In the genomic region with DNA sequence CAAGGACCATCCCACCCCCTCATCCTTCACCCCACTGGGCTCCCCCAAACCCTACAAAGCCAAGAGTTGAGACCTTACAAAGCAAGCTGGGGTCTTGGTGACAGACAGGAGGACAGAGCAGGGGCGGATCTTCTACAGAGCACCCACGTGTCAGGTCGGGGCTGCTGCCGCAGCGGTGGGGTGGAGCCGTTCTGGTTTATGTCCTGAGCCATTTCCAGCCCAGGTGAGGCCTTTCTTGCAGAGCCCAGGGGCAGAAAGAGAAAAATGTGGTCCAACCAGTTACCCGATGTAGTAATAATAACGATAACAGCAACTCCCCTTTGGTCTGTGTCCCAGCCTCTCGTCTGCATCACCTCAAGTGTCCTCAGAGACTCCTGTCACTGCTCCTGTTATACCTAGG, we compare ENCODE assay signal across 8 mouse cellular contexts.
DNase-seq lines count a peak whose midpoint lies in the region; ATAC-seq and TF ChIP-seq lines count a peak whose summit lies in the region.

No protein-coding gene starts in this region.

- TF ChIP-seq EP300 in heart, postnatal 0 days (IDR thresholded peaks at IDR 0.05; ENCODE audit: low read depth), result no peak

- ATAC-seq in heart, postnatal 0 days (ENCODE audit: insufficient read depth, low read depth), result no peak
- peak; percentile 43 for ATAC-seq in forebrain, postnatal 0 days
- ATAC-seq in midbrain, postnatal 0 days (ENCODE audit: low FRiP score), result no peak
- no peak for ATAC-seq in erythroblast, adult 5-6 weeks (replicated peaks; ENCODE audit: low FRiP score, poor library complexity, severe bottlenecking)

- H3K9me3 ChIP-seq in heart, postnatal 0 days (replicated peaks; ENCODE audit: control insufficient read depth, low read length), result no peaks in the 10 kb centered on the region
- H3K9me3 ChIP-seq in forebrain, postnatal 0 days (ENCODE audit: low read length), result no peaks in the 10 kb centered on the region
- no peaks in the 10 kb centered on the region for H3K9me3 ChIP-seq in midbrain, postnatal 0 days (ENCODE audit: low read length)

- no peak overlapping the region for H3K9ac ChIP-seq in heart, postnatal 0 days (replicated peaks; ENCODE audit: low read depth, low read length)
- H3K9ac ChIP-seq in forebrain, postnatal 0 days, result 0 out of 2 replicates have a peak overlapping the region, but pooled peaks have one; percentile 14
- H3K9ac ChIP-seq in midbrain, postnatal 0 days (replicated peaks; ENCODE audit: low read length, poor library complexity, severe bottlenecking), result peak overlapping the region; percentile 44; the same call in 1 of the 2 replicates

- H3K4me1 ChIP-seq in heart, postnatal 0 days (ENCODE audit: control insufficient read depth, insufficient read depth), result no peaks in the 10 kb centered on the region
- H3K4me1 ChIP-seq in forebrain, postnatal 0 days (ENCODE audit: insufficient read depth), result no peaks in the 10 kb centered on the region
- no peaks in the 10 kb centered on the region for H3K4me1 ChIP-seq in midbrain, postnatal 0 days (ENCODE audit: insufficient read depth, low read length)

- intact Hi-C loops in heart, postnatal 14 days (cut with DNase I), result loop anchor here (1.0 to 10.0 kb wide), 4 partner anchors 122 to 270 kb away; a partner anchor contains a TSS

- H3K27me3 ChIP-seq in heart, postnatal 0 days (ENCODE audit: control insufficient read depth, insufficient read depth, low read length), result peaks cover 26% of the 10 kb centered on the region
- peaks cover 4% of the 10 kb centered on the region; the same call in 1 of the 2 replicates for H3K27me3 ChIP-seq in forebrain, postnatal 0 days (ENCODE audit: insufficient read depth, low read length)
- no peaks in the 10 kb centered on the region for H3K27me3 ChIP-seq in midbrain, postnatal 0 days (ENCODE audit: insufficient read depth, low read length)

- 36% methylated on average over 9 of the region's 9 CpGs for WGBS in heart, postnatal 0 days
- WGBS in forebrain, postnatal 0 days, result 37% methylated on average over 9 of the region's 9 CpGs
- 29% methylated on average over 9 of the region's 9 CpGs for WGBS in midbrain, postnatal 0 days

- H3K4me3 ChIP-seq in heart, postnatal 0 days (ENCODE audit: low read depth, low read length), result no peak overlapping the region
- H3K4me3 ChIP-seq in forebrain, postnatal 0 days (ENCODE audit: low read depth, low read length), result peak overlapping the region; percentile 28
- H3K4me3 ChIP-seq in midbrain, postnatal 0 days (ENCODE audit: low read depth, low read length), result peak overlapping the region; percentile 18; the same call in 1 of the 2 replicates

- TF ChIP-seq CTCF in heart, postnatal 0 days (IDR thresholded peaks at IDR 0.05; ENCODE audit: low read depth), result no peak
- no peak for TF ChIP-seq CTCF in forebrain, postnatal 0 days (IDR thresholded peaks at IDR 0.05; ENCODE audit: low read depth)
- no peak for TF ChIP-seq CTCF in midbrain, postnatal 0 days (IDR thresholded peaks at IDR 0.05)

- H3K36me3 ChIP-seq in heart, postnatal 0 days (replicated peaks; ENCODE audit: control insufficient read depth, insufficient read depth, low read length), result no peaks in the 10 kb centered on the region
- no peaks in the 10 kb centered on the region for H3K36me3 ChIP-seq in forebrain, postnatal 0 days (ENCODE audit: insufficient read depth)
- no peaks in the 10 kb centered on the region for H3K36me3 ChIP-seq in midbrain, postnatal 0 days (ENCODE audit: insufficient read depth, low read length)

- DNase-seq in heart, postnatal 0 days (ENCODE audit: low spot score), result no peak
- no peak for DNase-seq in heart, postnatal 14 days
- no peak for DNase-seq in forebrain, postnatal 0 days
- DNase-seq in kidney, postnatal 4 days, result peak; percentile 37 to 65
- DNase-seq in midbrain, postnatal 0 days (ENCODE audit: low spot score), result no peak
- no peak for DNase-seq in right cerebral cortex, postnatal 10 days (ENCODE audit: low spot score in 2 of 2)
- no peak for DNase-seq in layer of hippocampus, postnatal 36 days

- no peak overlapping the region for H3K27ac ChIP-seq in heart, postnatal 0 days (ENCODE audit: low read depth)
- H3K27ac ChIP-seq in forebrain, postnatal 0 days (ENCODE audit: low read depth, low read length), result no peak overlapping the region
- no peak overlapping the region for H3K27ac ChIP-seq in midbrain, postnatal 0 days (ENCODE audit: low read depth, low read length)

- peak overlapping the region; percentile 46 for H3K4me2 ChIP-seq in heart, postnatal 0 days (ENCODE audit: low read depth, low read length)
- peak overlapping the region; percentile 39 for H3K4me2 ChIP-seq in forebrain, postnatal 0 days (ENCODE audit: low read depth)
- peak overlapping the region; percentile 39 for H3K4me2 ChIP-seq in midbrain, postnatal 0 days (ENCODE audit: low read depth, low read length, poor library complexity, severe bottlenecking)

Comparison
In these comparisons a context has a peak if more than half of its experiments do, and no peak if none do; other contexts are left out.
1. DNase-seq: peak in kidney, postnatal 4 days (2 of 2); none in heart, postnatal 0 days (single experiment), heart, postnatal 14 days (0 of 2), forebrain, postnatal 0 days (single experiment), midbrain, postnatal 0 days (single experiment), right cerebral cortex, postnatal 10 days (0 of 2) and layer of hippocampus, postnatal 36 days (0 of 2).
2. Peak in every context shown above with its lines, with median percentiles within 50 percentile points of each other: H3K4me2 ChIP-seq.